Mouse (Mus musculus) lung, embryonic 14.5 days (tissue): ENCODE measurements at regions not wholly inside any gene's neighbourhood (a gene's known extent, or its start where the extent isn't known, plus 50 kb on each side); places are given as distances from the start of the nearest gene placed in this dataset.

Experiments
- ATAC-seq: fragments of 200-750 bp; cut with Nextera tagmentation; 2 replicates; pipeline ENCODE4 v1.8.0; 2017; ENCODE audit warnings: mild to moderate bottlenecking, moderate TSS enrichment, moderate library complexity; ENCODE audit not compliant: insufficient read depth
- DNase-seq: peaks from one replicate; pipeline ENCODE4 v3.0.0-alpha.2; 2015
- H3K27ac ChIP-seq: fragments of 300-500 bp; sonication (generic); 2 replicates; pipeline ENCODE4 v1.5.1; 2014; ENCODE audit warnings: low read depth, mild to moderate bottlenecking, moderate library complexity
- H3K27me3 ChIP-seq: fragments of 300-500 bp; sonication (generic); 2 replicates; pipeline ENCODE4 v1.6.1; 2014; ENCODE audit warnings: low read length, control low read depth; ENCODE audit not compliant: insufficient read depth
- H3K36me3 ChIP-seq: fragments of 300-500 bp; sonication (generic); 2 replicates; pipeline ENCODE4 v1.6.1; 2014; ENCODE audit warnings: control low read depth; ENCODE audit not compliant: insufficient read depth
- H3K4me1 ChIP-seq: fragments of 300-500 bp; sonication (generic); 2 replicates; pipeline ENCODE4 v1.6.1; 2014; ENCODE audit warnings: antibody characterized with exemption, control low read depth; ENCODE audit not compliant: insufficient read depth
- H3K4me2 ChIP-seq: fragments of 300-500 bp; sonication (generic); 2 replicates; pipeline ENCODE4 v1.6.1; 2014; ENCODE audit warnings: mild to moderate bottlenecking
- H3K4me3 ChIP-seq: fragments of 300-500 bp; sonication (generic); 2 replicates; pipeline ENCODE4 v1.5.1; 2014; ENCODE audit warnings: low read depth, low read length
- H3K9ac ChIP-seq: fragments of 300-500 bp; sonication (generic); 2 replicates; pipeline ENCODE4 v1.6.1; 2014
- H3K9me3 ChIP-seq: fragments of 300-500 bp; sonication (generic); 2 replicates; pipeline ENCODE4 v1.6.1; 2016; ENCODE audit warnings: low read depth, low read length, control low read depth
- CTCF ChIP-seq: IDR thresholded peaks from 2 replicates; pipeline ENCODE4 v1.5.1; 2016; ENCODE audit warnings: antibody characterized with exemption, low read depth
- WGBS: fragments of 180-500 bp; shearing (Covaris S2); extraction: QIAGEN DNeasy Blood & Tissue Kit; methylation state at CpG from one replicate; pipeline ENCODE4 v1.1.7; 2014; 5-methylcytosine and 5-hydroxymethylcytosine counted together

DNA sequence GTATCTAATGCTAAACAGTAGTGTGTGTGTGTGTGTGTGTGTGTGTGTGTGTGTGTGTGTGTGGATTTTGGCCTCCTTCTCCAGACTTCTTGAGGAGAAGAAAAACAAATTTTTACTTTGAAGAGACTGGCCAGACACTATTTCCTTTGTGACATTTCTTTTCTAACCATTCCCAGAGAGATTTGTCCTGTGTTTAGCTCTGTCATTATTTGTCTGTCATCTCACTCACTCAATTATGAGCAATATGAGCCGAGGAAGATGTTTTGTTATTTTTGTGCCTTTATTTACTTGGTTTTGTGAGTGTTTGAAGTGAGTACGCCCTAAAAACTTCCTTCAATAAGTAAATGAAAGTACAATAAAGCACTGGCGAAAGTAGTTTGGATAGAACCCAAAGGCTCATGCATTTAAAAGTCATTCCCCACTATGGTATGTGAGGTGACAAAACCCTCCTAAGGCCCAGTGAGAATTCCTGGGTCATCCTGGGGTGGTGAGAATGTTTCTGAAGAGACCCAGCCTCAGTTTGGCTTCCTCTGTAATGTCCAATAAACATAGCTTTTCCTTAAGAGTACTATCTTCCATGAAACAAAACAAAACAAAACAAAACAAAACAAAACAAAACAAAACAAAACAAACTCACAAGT lies 52.1 kb upstream of the Slc13a1 start:
- Histone ChIP-seq H3K36me3 (no peaks in the 10 kb centered on the region), H3K27ac (no peak overlapping the region), H3K9me3 (no peaks in the 10 kb centered on the region), H3K4me3 (no peak overlapping the region), H3K4me1 (no peaks in the 10 kb centered on the region), H3K4me2 (no peak overlapping the region), H3K9ac (no peak overlapping the region), H3K27me3 (no peaks in the 10 kb centered on the region)
- DNase-seq: peak; percentile 66
- 35% methylated on average over 3 of the region's 3 CpGs for WGBS
- peak; percentile 88 for ATAC-seq
- no peak for TF ChIP-seq CTCF
